Mouse (Mus musculus) heart, embryonic 12.5 days (tissue): ENCODE data around the gene Frmd8. TPM values are rescaled to one million over a fixed set of nuclear protein-coding genes. Genes with fewer than 3 reads are reported as not detected.

ENCODE experiments used
- ATAC-seq: fragments of 200-750 bp; cut with Nextera tagmentation; 2 replicates; pipeline ENCODE4 v1.8.0; 2017; ENCODE audit warnings: moderate TSS enrichment, moderate library complexity; ENCODE audit not compliant: insufficient number of reproducible peaks, low FRiP score
- H3K27ac ChIP-seq: fragments of 300-500 bp; sonication (generic); 2 replicates; pipeline ENCODE4 v1.5.1; 2016; ENCODE audit warnings: mild to moderate bottlenecking, moderate library complexity; ENCODE audit not compliant: poor library complexity, severe bottlenecking
- H3K27me3 ChIP-seq: fragments of 300-500 bp; sonication (generic); replicated peaks from 2 replicates; pipeline ENCODE4 v1.6.1; 2016; ENCODE audit warnings: mild to moderate bottlenecking, moderate library complexity
- H3K36me3 ChIP-seq: fragments of 300-500 bp; sonication (generic); 2 replicates; pipeline ENCODE4 v1.6.1; 2016; ENCODE audit warnings: mild to moderate bottlenecking, moderate library complexity
- H3K4me1 ChIP-seq: fragments of 300-500 bp; sonication (generic); replicated peaks from 2 replicates; pipeline ENCODE4 v1.6.1; 2016; ENCODE audit warnings: mild to moderate bottlenecking
- H3K4me2 ChIP-seq: fragments of 300-500 bp; sonication (generic); 2 replicates; pipeline ENCODE4 v1.6.1; 2016; ENCODE audit warnings: mild to moderate bottlenecking, moderate library complexity
- H3K4me3 ChIP-seq: fragments of 300-500 bp; sonication (generic); 2 replicates; pipeline ENCODE4 v1.5.1; 2016; ENCODE audit warnings: mild to moderate bottlenecking
- H3K9ac ChIP-seq: fragments of 300-500 bp; sonication (generic); 2 replicates; pipeline ENCODE4 v1.6.1; 2016; ENCODE audit warnings: mild to moderate bottlenecking, moderate library complexity
- H3K9me3 ChIP-seq: fragments of 300-500 bp; sonication (generic); replicated peaks from 2 replicates; pipeline ENCODE4 v1.6.1; 2016; ENCODE audit warnings: mild to moderate bottlenecking, moderate library complexity
- WGBS: fragments of 180-500 bp; shearing (Covaris S2); methylation state at CpG from one replicate; pipeline ENCODE4 v1.1.7; 2016; 5-methylcytosine and 5-hydroxymethylcytosine counted together
- polyA plus RNA-seq: library from polyadenylated mRNA; unstranded; fragments of >200 nt; fragmentation: Nextera tagmentation; extraction: Ambion mirVana; gene quantifications from 2 replicates; pipeline ENCODE4 v1.2.1, GENCODE M21; 2016

The Frmd8 gene
- polyA plus RNA-seq, 1 experiment from 2014 or later = 33.7 TPM

- Histone ChIP-seq H3K36me3 (peaks cover 31% of the 10 kb centered on the region), H3K9me3 (no peaks in the 10 kb centered on the region), H3K27me3 (no peaks in the 10 kb centered on the region), H3K27ac (peak overlapping the region; percentile 14; the same call in 1 of the 2 replicates), H3K4me2 (peak overlapping the region; percentile 52), H3K4me1 (peaks cover 25% of the 10 kb centered on the region), H3K4me3 (peak overlapping the region; percentile 25; the same call in 1 of the 2 replicates), H3K9ac (peak overlapping the region; percentile 10; the same call in 1 of the 2 replicates)
- WGBS = 50% methylated on average over 6 of the region's 6 CpGs
- ATAC-seq = no peak
Measured at GRCm38 (mm10) chr19:5910221-5910620, 35.1 kb upstream of the Frmd8 start.

- no peak for ATAC-seq
- H3K9me3 ChIP-seq = no peaks in the 10 kb centered on the region
- no peak overlapping the region for H3K4me2 ChIP-seq
- H3K9ac ChIP-seq = no peak overlapping the region
- H3K27me3 ChIP-seq = no peaks in the 10 kb centered on the region
- peaks cover 21% of the 10 kb centered on the region for H3K4me1 ChIP-seq
- H3K27ac ChIP-seq = no peak overlapping the region
- WGBS = 92% methylated on average over 3 of the region's 3 CpGs
- H3K36me3 ChIP-seq = peaks cover 54% of the 10 kb centered on the region
- no peak overlapping the region for H3K4me3 ChIP-seq
Measured at GRCm38 (mm10) chr19:5907275-5907674, 32.2 kb upstream of the Frmd8 start.

GRCm38 (mm10) chr19:5894002-5894678 is 19.1 kb upstream of the Frmd8 start, which contains the start of gene Tigd3:
Gene Tigd3 (minus strand): TSS chr19:5894149.
- peak; percentile 90 for ATAC-seq
- H3K4me2 ChIP-seq = peak within 1 kb of the TSS; percentile 97
- WGBS = 4% methylated on average over 36 of the region's 36 CpGs
- peaks cover 19% of the 10 kb centered on the region for H3K4me1 ChIP-seq
- H3K27ac ChIP-seq = 0 out of 2 replicates have a peak within 1 kb of the TSS, but pooled peaks have one; percentile 20
- no peaks in the 10 kb centered on the region for H3K9me3 ChIP-seq
- no peaks in the 10 kb centered on the region for H3K27me3 ChIP-seq
- peak within 1 kb of the TSS; percentile 88 for H3K9ac ChIP-seq
- H3K4me3 ChIP-seq = peak within 1 kb of the TSS; percentile 66
- H3K36me3 ChIP-seq = peaks cover 33% of the 10 kb centered on the region

GRCm38 (mm10) chr19:5893282-5894001 is 18.4 kb upstream of the Frmd8 start:
- H3K36me3 ChIP-seq = peaks cover 28% of the 10 kb centered on the region
- H3K27ac ChIP-seq = 0 out of 2 replicates have a peak overlapping the region, but pooled peaks have one; percentile 20
- H3K4me1 ChIP-seq = peaks cover 19% of the 10 kb centered on the region
- H3K9me3 ChIP-seq = no peaks in the 10 kb centered on the region
- 11% methylated on average over 31 of the region's 31 CpGs for WGBS
- no peak for ATAC-seq
- H3K4me3 ChIP-seq = peak overlapping the region; percentile 66
- H3K9ac ChIP-seq = peak overlapping the region; percentile 88
- no peaks in the 10 kb centered on the region for H3K27me3 ChIP-seq
- H3K4me2 ChIP-seq = peak overlapping the region; percentile 97

GRCm38 (mm10) chr19:5892735-5893134 is 17.7 kb upstream of the Frmd8 start:
- H3K27ac ChIP-seq = no peak overlapping the region
- H3K27me3 ChIP-seq = no peaks in the 10 kb centered on the region
- H3K36me3 ChIP-seq = peaks cover 23% of the 10 kb centered on the region
- H3K9ac ChIP-seq = no peak overlapping the region
- ATAC-seq = no peak
- H3K4me2 ChIP-seq = peak overlapping the region; percentile 97
- H3K4me3 ChIP-seq = peak overlapping the region; percentile 66; the same call in 1 of the 2 replicates
- H3K4me1 ChIP-seq = peaks cover 19% of the 10 kb centered on the region
- 90% methylated on average over 13 of the region's 13 CpGs for WGBS
- H3K9me3 ChIP-seq = no peaks in the 10 kb centered on the region

GRCm38 (mm10) chr19:5892262-5892661 is 17.2 kb upstream of the Frmd8 start:
- no peak overlapping the region for H3K27ac ChIP-seq
- H3K4me1 ChIP-seq = peaks cover 19% of the 10 kb centered on the region
- no peak overlapping the region for H3K9ac ChIP-seq
- peaks cover 18% of the 10 kb centered on the region for H3K36me3 ChIP-seq
- H3K9me3 ChIP-seq = no peaks in the 10 kb centered on the region
- H3K4me2 ChIP-seq = no peak overlapping the region
- 92% methylated on average over 7 of the region's 7 CpGs for WGBS
- no peak overlapping the region for H3K4me3 ChIP-seq
- H3K27me3 ChIP-seq = no peaks in the 10 kb centered on the region
- ATAC-seq = no peak

GRCm38 (mm10) chr19:5891521-5892258 is 16.6 kb upstream of the Frmd8 start:
- no peaks in the 10 kb centered on the region for H3K27me3 ChIP-seq
- ATAC-seq = no peak
- peak overlapping the region; percentile 44; the same call in 1 of the 2 replicates for H3K27ac ChIP-seq
- 84% methylated on average over 12 of the region's 12 CpGs for WGBS
- no peak overlapping the region for H3K4me2 ChIP-seq
- H3K4me1 ChIP-seq = peaks cover 19% of the 10 kb centered on the region
- peaks cover 15% of the 10 kb centered on the region for H3K36me3 ChIP-seq
- H3K4me3 ChIP-seq = no peak overlapping the region
- no peak overlapping the region for H3K9ac ChIP-seq
- no peaks in the 10 kb centered on the region for H3K9me3 ChIP-seq

GRCm38 (mm10) chr19:5889211-5889610 is 14.1 kb upstream of the Frmd8 start:
- Histone ChIP-seq H3K4me3 (no peak overlapping the region), H3K27me3 (no peaks in the 10 kb centered on the region), H3K4me1 (peaks cover 23% of the 10 kb centered on the region), H3K9me3 (no peaks in the 10 kb centered on the region), H3K9ac (no peak overlapping the region), H3K4me2 (no peak overlapping the region), H3K36me3 (no peaks in the 10 kb centered on the region), H3K27ac (no peak overlapping the region)
- no peak for ATAC-seq
- 67% methylated on average over 4 of the region's 4 CpGs for WGBS

GRCm38 (mm10) chr19:5887234-5887815 is 12.3 kb upstream of the Frmd8 start:
- Histone ChIP-seq H3K4me3 (no peak overlapping the region), H3K4me2 (no peak overlapping the region), H3K4me1 (peaks cover 18% of the 10 kb centered on the region), H3K27ac (no peak overlapping the region), H3K9ac (no peak overlapping the region), H3K9me3 (no peaks in the 10 kb centered on the region), H3K27me3 (no peaks in the 10 kb centered on the region), H3K36me3 (no peaks in the 10 kb centered on the region)
- ATAC-seq = no peak
- WGBS = 40% methylated on average over 3 of the region's 3 CpGs

- H3K36me3 ChIP-seq = no peaks in the 10 kb centered on the region
- peaks cover 10% of the 10 kb centered on the region for H3K4me1 ChIP-seq
- H3K27ac ChIP-seq = no peak overlapping the region
- no peak overlapping the region for H3K9ac ChIP-seq
- no peaks in the 10 kb centered on the region for H3K27me3 ChIP-seq
- ATAC-seq = no peak
- H3K4me2 ChIP-seq = no peak overlapping the region
- 56% methylated on average over 4 of the region's 4 CpGs for WGBS
- no peak overlapping the region for H3K4me3 ChIP-seq
- no peaks in the 10 kb centered on the region for H3K9me3 ChIP-seq
Measured at GRCm38 (mm10) chr19:5885838-5886237, 10.8 kb upstream of the Frmd8 start.
